Mouse (Mus musculus): ENCODE measurements at regions not wholly inside any gene's neighbourhood (a gene's known extent, or its start where the extent isn't known, plus 50 kb on each side); places are given as distances from the start of the nearest gene placed in this dataset.

DNA sequence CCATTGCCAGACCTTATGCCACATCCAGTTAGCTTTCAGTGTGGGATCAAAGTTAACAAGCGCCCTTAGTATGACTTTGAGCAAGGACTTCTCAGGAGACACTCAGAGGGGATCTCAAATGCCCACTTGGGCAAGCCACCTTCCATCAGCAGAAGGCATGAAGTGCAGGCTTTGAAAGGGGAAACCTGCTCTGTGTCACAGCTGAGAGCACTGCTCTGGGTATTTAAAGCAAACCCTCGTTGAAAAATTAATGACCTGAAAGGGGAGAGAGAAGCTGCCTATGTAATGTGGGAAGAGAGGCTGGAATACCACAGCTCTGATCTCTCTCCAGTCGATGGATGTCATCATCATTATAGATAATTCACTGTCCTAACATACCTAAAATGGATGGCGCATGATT is 165.1 kb upstream of the Pappa start:
- TF ChIP-seq CTCF (IDR thresholded peaks at IDR 0.05; ENCODE audit: low read depth), result no peak
- no peak for TF ChIP-seq EP300 (IDR thresholded peaks at IDR 0.05; ENCODE audit: low read depth)
